In genomic region chr2:173264467-173265128, GRCm38 (mm10) we compare ENCODE assay signal across 9 mouse cellular contexts. TPM values are rescaled to one million over a fixed set of nuclear protein-coding genes. Genes with fewer than 3 reads are reported as not detected.
A peak's percentile ranks its signal among the peaks of the same experiment; 100 is the strongest.
DNase-seq lines count a peak whose midpoint lies in the region; ATAC-seq and TF ChIP-seq lines count a peak whose summit lies in the region.
"Had no signal": no experiment of that assay in that cellular context is flagged by ENCODE, and none has a peak within 500 bp of the region (broad histone marks: within the 10 kb centered on the region; RNA-seq: fewer than 3 reads in every experiment).

No protein-coding gene starts in this region.

- H3K27me3 ChIP-seq in hindbrain, postnatal 0 days (ENCODE audit: insufficient read depth, low read length): no peaks in the 10 kb centered on the region

- no peak overlapping the region for H3K4me3 ChIP-seq in hindbrain, postnatal 0 days (ENCODE audit: low read length)
- H3K4me3 ChIP-seq: erythroblast, embryonic 14.5 days had no signal

- H3K4me1 ChIP-seq in hindbrain, postnatal 0 days (ENCODE audit: insufficient read depth, low read length): peaks cover 12% of the 10 kb centered on the region; the same call in 1 of the 2 replicates

- no peaks in the 10 kb centered on the region for H3K36me3 ChIP-seq in hindbrain, postnatal 0 days (ENCODE audit: insufficient read depth, low read length)

- ATAC-seq in hindbrain, postnatal 0 days: peak; percentile 53

- TF ChIP-seq CTCF in hindbrain, postnatal 0 days (IDR thresholded peaks at IDR 0.05; ENCODE audit: low read depth): no peak

- H3K9me3 ChIP-seq in hindbrain, postnatal 0 days (ENCODE audit: low read length): no peaks in the 10 kb centered on the region

- no peak overlapping the region for H3K9ac ChIP-seq in hindbrain, postnatal 0 days (replicated peaks; ENCODE audit: low read length)

- peak; percentile 29 for DNase-seq in adrenal gland, adult 2 months
- DNase-seq in adrenal gland, adult 8-10 months: no peak
- peak; percentile 59 for DNase-seq in urinary bladder, postnatal 14 days (ENCODE audit: low spot score)
- DNase-seq in urinary bladder, postnatal 36 days (ENCODE audit: low spot score in 2 of 2): no peak
- peak; percentile 80 for DNase-seq in hindbrain, postnatal 0 days (ENCODE audit: low spot score)
- DNase-seq in lung, postnatal 14 days: peak; percentile 48
- DNase-seq in skeletal muscle tissue, adult 2 months (ENCODE audit: low read depth, low spot score): peak; percentile 65
- no peak for DNase-seq in testis, postnatal 14 days (ENCODE audit: low spot score)

- no peak overlapping the region for H3K27ac ChIP-seq in hindbrain, postnatal 0 days

- 30% methylated on average over 13 of the region's 13 CpGs for WGBS in hindbrain, postnatal 0 days

- no peak overlapping the region for H3K4me2 ChIP-seq in hindbrain, postnatal 0 days (ENCODE audit: low read depth, low read length)

RNA-seq across cellular contexts. Expression of gene Pmepa1, which starts 11.7 kb away (rescaled TPM):
- 10 to 100 TPM; 67.5 to 90.3 TPM for total RNA-seq in adrenal gland, adult 2 months (2021)
- 90.3 and 91.4 TPM in 2 replicates for polyA plus RNA-seq in adrenal gland, adult 2 months (2012; rRNA removed)
- total RNA-seq in adrenal gland, adult 8-10 months (2022): 10 to 100 TPM; 29.4 to 57.0 (median 38.3) TPM
- total RNA-seq in hindbrain, postnatal 0 days (2014; rRNA removed): 7.7 and 16.0 TPM in 2 replicates
- polyA plus RNA-seq in hindbrain, postnatal 0 days (2015; fragmentation: Nextera tagmentation; extraction: Ambion mirVana): 2.6 and 3.0 TPM in 2 replicates

RNA-seq across cellular contexts. Expression of gene Zbp1, which starts 45.9 kb away (rescaled TPM):
- 1 to 10 TPM; 2.7 to 9.0 TPM for total RNA-seq in adrenal gland, adult 2 months (2021)
- 3.3 and 3.8 TPM in 2 replicates for polyA plus RNA-seq in adrenal gland, adult 2 months (2012; rRNA removed)
- 1 to 10 TPM; 1.1 to 5.3 (median 2.5) TPM for total RNA-seq in adrenal gland, adult 8-10 months (2022)
- total RNA-seq in hindbrain, postnatal 0 days (2014; rRNA removed): not detected in 2 replicates
- polyA plus RNA-seq in hindbrain, postnatal 0 days (2015; fragmentation: Nextera tagmentation; extraction: Ambion mirVana): 0.58 and 0.68 TPM in 2 replicates
- polyA plus RNA-seq: erythroblast, embryonic 14.5 days had no signal

Comparison
In these comparisons a context has a peak if more than half of its experiments do, and no peak if none do; other contexts are left out.
1. DNase-seq: peak in adrenal gland, adult 2 months (single experiment), urinary bladder, postnatal 14 days (single experiment), hindbrain, postnatal 0 days (single experiment), lung, postnatal 14 days (single experiment) and skeletal muscle tissue, adult 2 months (single experiment); none in adrenal gland, adult 8-10 months (single experiment), urinary bladder, postnatal 36 days (0 of 2) and testis, postnatal 14 days (single experiment).